Mouse (Mus musculus) forebrain, embryonic 11.5 days (tissue): ENCODE data around the gene Atg2a. TPM values are rescaled to one million over a fixed set of nuclear protein-coding genes. Genes with fewer than 3 reads are reported as not detected.

Experiments
- ATAC-seq: fragments of 200-750 bp; cut with Nextera tagmentation; replicated peaks from 2 replicates; pipeline ENCODE4 v1.8.0; 2017; ENCODE audit warnings: moderate TSS enrichment; ENCODE audit not compliant: low FRiP score
- DNase-seq: peaks from one replicate; pipeline ENCODE4 v3.0.0-alpha.2; 2017; ENCODE audit warnings: low spot score
- H3K27ac ChIP-seq: fragments of 300-500 bp; sonication (generic); 2 replicates; pipeline ENCODE4 v1.5.1; 2014; ENCODE audit warnings: low read depth, low read length
- H3K27me3 ChIP-seq: fragments of 300-500 bp; sonication (generic); 2 replicates; pipeline ENCODE4 v1.6.1; 2014; ENCODE audit warnings: mild to moderate bottlenecking, low read length, mixed read lengths; ENCODE audit not compliant: control insufficient read depth, insufficient read depth
- H3K36me3 ChIP-seq: fragments of 300-500 bp; sonication (generic); 2 replicates; pipeline ENCODE4 v1.6.1; 2014; ENCODE audit warnings: mild to moderate bottlenecking, low read length, moderate library complexity, mixed read lengths; ENCODE audit not compliant: control insufficient read depth, insufficient read depth
- H3K4me1 ChIP-seq: fragments of 300-500 bp; sonication (generic); replicated peaks from 2 replicates; pipeline ENCODE4 v1.6.1; 2014; ENCODE audit warnings: low read length, mixed read lengths; ENCODE audit not compliant: control insufficient read depth, insufficient read depth
- H3K4me2 ChIP-seq: fragments of 300-500 bp; sonication (generic); 2 replicates; pipeline ENCODE4 v1.6.1; 2014; ENCODE audit warnings: low read depth, mild to moderate bottlenecking, low read length, moderate library complexity, mixed read lengths; ENCODE audit not compliant: severe bottlenecking
- H3K4me3 ChIP-seq: fragments of 300-500 bp; sonication (generic); 2 replicates; pipeline ENCODE4 v1.5.1; 2014; ENCODE audit warnings: low read depth, low read length
- H3K9ac ChIP-seq: fragments of 300-500 bp; sonication (generic); 2 replicates; pipeline ENCODE4 v1.6.1; 2014; ENCODE audit warnings: low read length
- H3K9me3 ChIP-seq: fragments of 300-500 bp; sonication (generic); 2 replicates; pipeline ENCODE4 v1.6.1; 2016; ENCODE audit warnings: low read length, mixed read lengths; ENCODE audit not compliant: control insufficient read depth
- WGBS: fragments of 180-500 bp; shearing (Covaris S2); extraction: QIAGEN DNeasy Blood & Tissue Kit; methylation state at CpG from one replicate; pipeline ENCODE4 v1.1.7; 2014; 5-methylcytosine and 5-hydroxymethylcytosine counted together
- polyA plus RNA-seq: library from polyadenylated mRNA; unstranded; fragments of >200 nt; fragmentation: Nextera tagmentation; extraction: Ambion mirVana; gene quantifications from 2 replicates; pipeline ENCODE4 v1.2.1, GENCODE M21; 2014

Atg2a gene
- polyA plus RNA-seq, 1 experiment from 2014 or later = 12.3 TPM

GRCm38 (mm10) chr19:6300402-6300841, 59.0 kb downstream of the Atg2a start:
- no peak for ATAC-seq

GRCm38 (mm10) chr19:6302114-6302513, 60.6 kb downstream of the Atg2a start:
- no peak overlapping the region for H3K9ac ChIP-seq
- no peak overlapping the region for H3K4me2 ChIP-seq
- 94% methylated on average over 5 of the region's 5 CpGs for WGBS
- no peaks in the 10 kb centered on the region for H3K27me3 ChIP-seq
- no peaks in the 10 kb centered on the region for H3K9me3 ChIP-seq
- no peak overlapping the region for H3K4me3 ChIP-seq
- DNase-seq (no peak), ATAC-seq (no peak)
- no peak overlapping the region for H3K27ac ChIP-seq
- peaks cover 3% of the 10 kb centered on the region; the same call in 1 of the 2 replicates for H3K4me1 ChIP-seq
- H3K36me3 ChIP-seq = peaks cover 7% of the 10 kb centered on the region

More at GRCm38 (mm10) chr19:6300402-6300841, 59.0 kb downstream of the Atg2a start:
- Histone ChIP-seq H3K9me3 (no peaks in the 10 kb centered on the region), H3K9ac (no peak overlapping the region), H3K27me3 (no peaks in the 10 kb centered on the region), H3K27ac (no peak overlapping the region), H3K4me2 (no peak overlapping the region), H3K4me1 (no peaks in the 10 kb centered on the region), H3K4me3 (no peak overlapping the region), H3K36me3 (peaks cover 8% of the 10 kb centered on the region)
- WGBS = 85% methylated on average over 7 of the region's 7 CpGs
- no peak for DNase-seq

GRCm38 (mm10) chr19:6302522-6302921, 61.1 kb downstream of the Atg2a start:
- ATAC-seq = no peak
- WGBS = 41% methylated on average over 4 of the region's 4 CpGs
- no peak overlapping the region for H3K4me3 ChIP-seq

GRCm38 (mm10) chr19:6303831-6304230, 62.4 kb downstream of the Atg2a start:
- no peak overlapping the region for H3K4me2 ChIP-seq
- ATAC-seq (no peak), DNase-seq (no peak)
- H3K4me1 ChIP-seq = peaks cover 3% of the 10 kb centered on the region; the same call in 1 of the 2 replicates
- no peak overlapping the region for H3K27ac ChIP-seq
- no peak overlapping the region for H3K9ac ChIP-seq
- H3K27me3 ChIP-seq = no peaks in the 10 kb centered on the region
- no peaks in the 10 kb centered on the region for H3K36me3 ChIP-seq
- H3K4me3 ChIP-seq = no peak overlapping the region
- WGBS = 80% methylated on average over 6 of the region's 6 CpGs
- no peaks in the 10 kb centered on the region for H3K9me3 ChIP-seq

More at GRCm38 (mm10) chr19:6302522-6302921, 61.1 kb downstream of the Atg2a start:
- H3K27ac ChIP-seq = no peak overlapping the region
- peaks cover 7% of the 10 kb centered on the region for H3K36me3 ChIP-seq
- H3K4me1 ChIP-seq = peaks cover 3% of the 10 kb centered on the region; the same call in 1 of the 2 replicates
- H3K9me3 ChIP-seq = no peaks in the 10 kb centered on the region
- H3K9ac ChIP-seq = no peak overlapping the region
- no peak for DNase-seq
- H3K4me2 ChIP-seq = no peak overlapping the region
- H3K27me3 ChIP-seq = no peaks in the 10 kb centered on the region

- Histone ChIP-seq H3K9me3 (no peaks in the 10 kb centered on the region), H3K9ac (no peak overlapping the region), H3K27me3 (no peaks in the 10 kb centered on the region), H3K4me1 (peaks cover 3% of the 10 kb centered on the region; the same call in 1 of the 2 replicates), H3K4me3 (no peak overlapping the region), H3K36me3 (no peaks in the 10 kb centered on the region), H3K4me2 (no peak overlapping the region), H3K27ac (no peak overlapping the region)
- DNase-seq (peak; percentile 90), ATAC-seq (0 out of 2 replicates have a peak, but pooled peaks have one; percentile 60)
- WGBS = 27% methylated on average over 5 of the region's 5 CpGs
Measured at GRCm38 (mm10) chr19:6304787-6305516, 63.5 kb downstream of the Atg2a start.

- Histone ChIP-seq H3K36me3 (no peaks in the 10 kb centered on the region), H3K4me3 (peak overlapping the region; percentile 67), H3K4me2 (peak overlapping the region; percentile 70), H3K9ac (peak overlapping the region; percentile 55), H3K27ac (no peak overlapping the region), H3K27me3 (no peaks in the 10 kb centered on the region), H3K4me1 (peaks cover 3% of the 10 kb centered on the region; the same call in 1 of the 2 replicates), H3K9me3 (no peaks in the 10 kb centered on the region)
- WGBS = 58% methylated on average over 8 of the region's 8 CpGs
- DNase-seq = no peak
- ATAC-seq = no peak
Measured at GRCm38 (mm10) chr19:6305517-6306115, 64.1 kb downstream of the Atg2a start.

GRCm38 (mm10) chr19:6306137-6306551, 64.7 kb downstream of the Atg2a start, which contains the start of gene Cdc42bpg:
Gene Cdc42bpg, plus strand, starts transcription at chr19:6306456.
- DNase-seq (peak; percentile 89), ATAC-seq (peak; percentile 71)
- no peaks in the 10 kb centered on the region for H3K36me3 ChIP-seq
- peak within 1 kb of the TSS; percentile 55 for H3K9ac ChIP-seq
- H3K27ac ChIP-seq = peak within 1 kb of the TSS; percentile 27; the same call in 1 of the 2 replicates
- H3K27me3 ChIP-seq = no peaks in the 10 kb centered on the region
- H3K4me1 ChIP-seq = peaks cover 3% of the 10 kb centered on the region; the same call in 1 of the 2 replicates
- H3K4me2 ChIP-seq = peak within 1 kb of the TSS; percentile 70
- WGBS = 2% methylated on average over 32 of the region's 38 CpGs
- H3K4me3 ChIP-seq = peak within 1 kb of the TSS; percentile 67
- H3K9me3 ChIP-seq = no peaks in the 10 kb centered on the region

GRCm38 (mm10) chr19:6306586-6306985, 65.1 kb downstream of the Atg2a start:
- Histone ChIP-seq H3K9ac (peak overlapping the region; percentile 55), H3K27ac (no peak overlapping the region), H3K4me1 (peaks cover 3% of the 10 kb centered on the region; the same call in 1 of the 2 replicates), H3K36me3 (no peaks in the 10 kb centered on the region), H3K27me3 (no peaks in the 10 kb centered on the region), H3K4me3 (peak overlapping the region; percentile 67), H3K4me2 (peak overlapping the region; percentile 70), H3K9me3 (no peaks in the 10 kb centered on the region)
- 0% methylated on average over 33 of the region's 34 CpGs for WGBS
- DNase-seq = peak; percentile 93
- peak; percentile 51 for ATAC-seq
